Mouse (Mus musculus) ES-Bruce4 (cell line): ENCODE measurements around the gene Tedc1. TPM values are rescaled to one million over a fixed set of nuclear protein-coding genes. Genes with fewer than 3 reads are reported as not detected.

Source experiments
- H3K27ac ChIP-seq: 2 replicates; pipeline ENCODE4 v1.5.1; 2012; ENCODE audit warnings: low read length, inconsistent platforms; ENCODE audit not compliant: insufficient read depth
- H3K27me3 ChIP-seq: 2 replicates; pipeline ENCODE4 v1.6.1; 2012; ENCODE audit warnings: mild to moderate bottlenecking, low read length, inconsistent platforms; ENCODE audit not compliant: control insufficient read depth, poor library complexity, insufficient read depth, severe bottlenecking
- H3K36me3 ChIP-seq: 2 replicates; pipeline ENCODE4 v1.6.1; 2012; ENCODE audit warnings: inconsistent platforms, mild to moderate bottlenecking, low read length, moderate library complexity; ENCODE audit not compliant: control insufficient read depth, poor library complexity, insufficient read depth, severe bottlenecking
- H3K4me1 ChIP-seq: one replicate; pipeline ENCODE4 v1.8.1; 2011; ENCODE audit warnings: low read length; ENCODE audit not compliant: control insufficient read depth, insufficient read depth
- H3K4me3 ChIP-seq: 2 replicates; pipeline ENCODE4 v1.5.1; 2011; ENCODE audit warnings: low read depth, mild to moderate bottlenecking, low read length
- H3K9ac ChIP-seq: 2 replicates; pipeline ENCODE4 v1.6.1; 2012; ENCODE audit warnings: low read depth, mild to moderate bottlenecking, inconsistent platforms; ENCODE audit not compliant: poor library complexity, severe bottlenecking
- H3K9me3 ChIP-seq: replicated peaks from 2 replicates; pipeline ENCODE4 v1.6.1; 2012; ENCODE audit warnings: mild to moderate bottlenecking, low read length, inconsistent platforms; ENCODE audit not compliant: control insufficient read depth, poor library complexity, insufficient read depth, severe bottlenecking
- CTCF ChIP-seq: IDR thresholded peaks from one replicate; pipeline ENCODE4 v1.8.1; 2011; ENCODE audit warnings: low read depth, low read length
- EP300 ChIP-seq: IDR thresholded peaks from 2 replicates; pipeline ENCODE4 v1.6.1; 2011; ENCODE audit warnings: low read depth, low read length; ENCODE audit not compliant: insufficient read depth
- POLR2A ChIP-seq: IDR thresholded peaks from one replicate; pipeline ENCODE4 v1.8.1; 2011; ENCODE audit warnings: low read length; ENCODE audit not compliant: insufficient read depth
- polyA plus RNA-seq: library from polyadenylated mRNA; stranded (reverse); fragments of >200 nt; gene quantifications from 2 replicates; pipeline ENCODE4 v1.2.4, GENCODE M21; 2011; ENCODE audit warnings: low read depth; ENCODE audit not compliant: missing spikeins, insufficient read depth, insufficient read length

Tedc1 gene
- polyA plus RNA-seq, 1 experiment = 24.5 TPM

- peaks cover 4% of the 10 kb centered on the region for H3K4me1 ChIP-seq
- H3K9me3 ChIP-seq = no peaks in the 10 kb centered on the region
- no peak overlapping the region for H3K27ac ChIP-seq
- H3K4me3 ChIP-seq = no peak overlapping the region
- H3K27me3 ChIP-seq = no peaks in the 10 kb centered on the region
- H3K36me3 ChIP-seq = peaks cover 10% of the 10 kb centered on the region; the same call in 1 of the 2 replicates
- no peak overlapping the region for H3K9ac ChIP-seq
- TF ChIP-seq EP300 (no peak), POLR2A (no peak), CTCF (no peak)
Measured at GRCm38 (mm10) chr12:113137260-113138213, 18.7 kb upstream of the Tedc1 start.

GRCm38 (mm10) chr12:113138291-113138690, 17.9 kb upstream of the Tedc1 start:
- H3K27me3 ChIP-seq = no peaks in the 10 kb centered on the region
- no peak overlapping the region for H3K27ac ChIP-seq
- no peak for TF ChIP-seq POLR2A
- no peak for TF ChIP-seq EP300
- TF ChIP-seq CTCF = no peak
- H3K36me3 ChIP-seq = peaks cover 10% of the 10 kb centered on the region; the same call in 1 of the 2 replicates
- H3K9ac ChIP-seq = no peak overlapping the region
- H3K4me1 ChIP-seq = peaks cover 4% of the 10 kb centered on the region
- no peaks in the 10 kb centered on the region for H3K9me3 ChIP-seq
- H3K4me3 ChIP-seq = no peak overlapping the region

DNA sequence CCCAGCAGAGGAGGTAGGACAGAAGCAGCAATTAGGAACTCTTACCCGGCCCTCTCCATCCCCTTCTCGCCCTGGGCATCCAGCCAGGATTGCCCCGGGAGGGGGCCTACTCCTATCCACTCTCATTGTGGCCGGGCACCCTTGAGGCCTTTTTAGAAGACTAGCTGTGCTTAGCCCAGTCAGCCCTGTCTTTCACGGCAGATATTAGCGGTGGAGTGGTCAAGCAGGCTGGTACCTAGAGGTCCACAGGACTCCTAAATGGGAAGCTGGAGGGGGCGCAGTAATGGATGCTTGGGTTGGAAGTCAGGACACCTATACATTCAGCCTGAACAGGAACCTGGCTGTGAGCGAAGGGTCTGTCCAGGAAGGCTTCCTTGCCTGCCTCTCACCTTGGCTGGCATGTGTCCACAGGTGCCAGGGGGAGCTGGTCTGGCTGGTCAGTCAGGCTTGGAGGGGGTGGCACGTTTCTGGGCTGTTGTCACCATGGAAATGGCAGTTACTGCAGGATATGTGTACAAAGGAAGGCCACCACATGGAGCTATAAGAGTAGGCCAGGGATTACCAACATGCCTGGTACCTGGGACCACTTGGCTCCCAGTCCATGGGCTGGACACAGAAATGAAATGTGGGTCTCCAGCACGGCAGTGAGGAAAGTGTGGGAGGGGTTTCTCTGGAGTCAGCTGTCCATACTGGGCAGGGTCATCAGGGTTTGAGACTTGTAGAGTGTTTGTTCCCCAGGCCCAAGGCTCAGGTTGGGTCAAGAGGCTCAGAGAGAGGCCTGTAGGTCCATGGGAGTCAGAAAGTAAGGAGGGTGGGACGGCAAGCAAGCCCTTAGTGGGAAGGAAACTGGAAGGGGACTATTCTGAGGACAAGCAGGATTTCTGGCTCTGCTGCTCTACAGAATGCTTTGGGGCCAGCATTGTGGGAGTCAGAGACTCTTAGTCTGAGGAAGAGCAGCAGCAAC, 17.0 kb upstream of the Tedc1 start:
- no peak for TF ChIP-seq EP300
- Histone ChIP-seq H3K36me3 (peaks cover 10% of the 10 kb centered on the region; the same call in 1 of the 2 replicates), H3K4me1 (peaks cover 7% of the 10 kb centered on the region), H3K4me3 (no peak overlapping the region), H3K27me3 (no peaks in the 10 kb centered on the region), H3K9me3 (no peaks in the 10 kb centered on the region), H3K27ac (no peak overlapping the region; the same call in 1 of the 2 replicates), H3K9ac (no peak overlapping the region)

GRCm38 (mm10) chr12:113139908-113140615, 16.2 kb upstream of the Tedc1 start, which contains the start of gene Crip2:
Crip2 (plus strand) TSS chr12:113140236.
- Histone ChIP-seq H3K9ac (peak within 1 kb of the TSS; percentile 76), H3K4me1 (peaks cover 8% of the 10 kb centered on the region), H3K36me3 (peaks cover 10% of the 10 kb centered on the region; the same call in 1 of the 2 replicates), H3K4me3 (peak within 1 kb of the TSS; percentile 86), H3K27ac (no peak within 1 kb of the TSS; the same call in 1 of the 2 replicates), H3K27me3 (no peaks in the 10 kb centered on the region), H3K9me3 (no peaks in the 10 kb centered on the region)
- TF ChIP-seq CTCF (peak; percentile 6), POLR2A (no peak), EP300 (0 out of 2 replicates have a peak, but pooled peaks have one; percentile 28)

DNA sequence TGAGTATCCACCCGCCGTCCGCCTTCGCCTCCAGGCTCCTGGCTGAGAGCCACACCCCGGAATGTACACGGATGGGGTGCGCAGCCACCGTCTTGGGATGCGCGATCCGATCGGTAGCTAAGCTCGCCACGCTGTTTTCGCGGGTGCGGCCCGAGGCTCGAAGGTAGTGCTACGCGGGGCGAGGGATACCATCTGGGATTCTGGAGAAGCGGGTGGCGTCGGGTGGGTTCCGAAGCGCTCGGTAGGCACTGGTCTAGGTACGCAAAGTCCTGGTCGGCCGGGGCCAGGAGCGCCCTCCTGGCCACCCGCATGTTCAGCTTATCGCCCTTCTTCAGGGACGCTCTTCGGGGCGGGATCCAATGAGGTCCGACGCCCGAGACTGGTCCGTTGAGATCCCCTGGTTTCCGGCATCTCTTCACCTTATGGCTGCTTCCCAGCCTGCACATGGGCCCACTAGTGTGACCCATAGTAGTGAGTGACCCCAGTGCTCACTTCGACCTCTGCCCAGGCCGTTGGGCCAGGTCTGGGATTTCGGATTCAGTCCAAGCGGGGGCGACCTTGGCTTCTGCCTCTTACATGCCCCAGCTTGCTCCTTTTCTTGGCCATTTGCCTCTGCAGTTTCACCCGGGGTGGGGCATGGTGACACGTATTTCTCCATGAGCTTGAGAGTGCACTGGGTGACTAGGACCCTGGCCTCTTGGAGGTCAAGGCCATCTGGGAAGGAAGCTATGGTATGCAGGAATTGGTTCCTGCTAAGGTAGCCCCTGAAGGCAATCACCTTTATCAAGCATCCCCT, 15.4 kb upstream of the Tedc1 start:
- Histone ChIP-seq H3K36me3 (peaks cover 10% of the 10 kb centered on the region; the same call in 1 of the 2 replicates), H3K27me3 (no peaks in the 10 kb centered on the region), H3K4me3 (peak overlapping the region; percentile 84), H3K4me1 (peaks cover 8% of the 10 kb centered on the region), H3K9me3 (no peaks in the 10 kb centered on the region), H3K9ac (peak overlapping the region; percentile 76), H3K27ac (no peak overlapping the region)
- no peak for TF ChIP-seq CTCF
- TF ChIP-seq EP300 = no peak
- no peak for TF ChIP-seq POLR2A
